Mouse (Mus musculus): ENCODE measurements around the gene Ccnb3. TPM values are rescaled to one million over a fixed set of nuclear protein-coding genes. Genes with fewer than 3 reads are reported as not detected.
"Not testable (repeated sequence)": the region's sequence is repeated elsewhere in the genome, so short reads cannot be mapped to it uniquely, and the experiment has no call there.

Gene Ccnb3
- total RNA-seq (2021) = not detected
- long read RNA-seq, experiment 1 = 0 reads
- long read RNA-seq, experiment 2 = 0 reads

GRCm38 (mm10) chrX:7041519-7041918 lies at the start of gene Ccnb3:
Gene Ccnb3 (minus strand): TSS chrX:7041619.
- DNase-seq (ENCODE audit: low spot score in 2 of 2) = no peak

GRCm38 (mm10) chrX:7090323-7090722 lies 48.9 kb upstream of the Ccnb3 start:
- no peak for DNase-seq (ENCODE audit: low spot score in 2 of 2)

GRCm38 (mm10) chrX:7085878-7086277 lies 44.5 kb upstream of the Ccnb3 start:
- no peak for DNase-seq (ENCODE audit: low spot score in 2 of 2)

- DNase-seq (ENCODE audit: low spot score in 2 of 2) = no peak
Measured at GRCm38 (mm10) chrX:7079820-7080429, 38.5 kb upstream of the Ccnb3 start.

GRCm38 (mm10) chrX:7068002-7068401 lies 26.6 kb upstream of the Ccnb3 start:
- DNase-seq (ENCODE audit: low spot score in 2 of 2) = no peak

GRCm38 (mm10) chrX:7067219-7067618 lies 25.8 kb upstream of the Ccnb3 start, which contains the start of gene Akap4:
Gene Akap4 (plus strand): TSS chrX:7067519.
- no peak for DNase-seq (ENCODE audit: low spot score in 2 of 2)

- DNase-seq (ENCODE audit: low spot score in 2 of 2) = no peak
Measured at GRCm38 (mm10) chrX:7064109-7064508, 22.7 kb upstream of the Ccnb3 start.

- no peak for DNase-seq (ENCODE audit: low spot score in 2 of 2)
Measured at GRCm38 (mm10) chrX:7057634-7058033, 16.2 kb upstream of the Ccnb3 start.

- no peak for DNase-seq (ENCODE audit: low spot score in 2 of 2)
Measured at GRCm38 (mm10) chrX:7057056-7057455, 15.6 kb upstream of the Ccnb3 start.

- DNase-seq (ENCODE audit: low spot score in 2 of 2) = not testable (repeated sequence)
Measured at GRCm38 (mm10) chrX:6983916-6984315, 57.5 kb downstream of the Ccnb3 start.

GRCm38 (mm10) chrX:6971956-6972355 lies 69.5 kb downstream of the Ccnb3 start:
- DNase-seq (ENCODE audit: low spot score in 2 of 2) = no peak

- DNase-seq (ENCODE audit: low spot score in 2 of 2) = no peak
Measured at GRCm38 (mm10) chrX:6968598-6968997, 72.8 kb downstream of the Ccnb3 start.

Other genes with a start within 250 kb of the Ccnb3 start
- gene Akap4, start 25.9 kb upstream of the Ccnb3 start, total RNA-seq (2021) = not detected

All from layer of hippocampus, postnatal 14 days (tissue).